Mouse (Mus musculus): ENCODE measurements at regions not wholly inside any gene's neighbourhood (a gene's known extent, or its start where the extent isn't known, plus 50 kb on each side); places are given as distances from the start of the nearest gene placed in this dataset.

- H3K4me1 ChIP-seq (ENCODE audit: control insufficient read depth, insufficient read depth, insufficient read length): no peaks in the 10 kb centered on the region
- H3K27ac ChIP-seq (ENCODE audit: insufficient read depth, low read length): no peak overlapping the region
- H3K4me3 ChIP-seq (ENCODE audit: extremely low read depth, insufficient read depth, insufficient read length): no peak overlapping the region
- 88% methylated on average over 16 of the region's 16 CpGs for WGBS
- H3K36me3 ChIP-seq (ENCODE audit: control insufficient read depth, insufficient read depth, low read length): no peaks in the 10 kb centered on the region
- no peaks in the 10 kb centered on the region for H3K27me3 ChIP-seq (ENCODE audit: control insufficient read depth, insufficient read depth, low read length)
- no peak for DNase-seq (ENCODE audit: low read depth in 1 of 2, low spot score in 2 of 2)
- TF ChIP-seq CTCF (IDR thresholded peaks at IDR 0.05; ENCODE audit: extremely low read depth, insufficient read depth, insufficient read length, insufficient replicate concordance): no peak
- TF ChIP-seq POLR2A (IDR thresholded peaks at IDR 0.05; ENCODE audit: low read depth, low read length): no peak
Measured at GRCm38 (mm10) chr12:109948434-109948984, 330.4 kb upstream of the Dio3 start.

GRCm38 (mm10) chr12:109949231-109949965, 329.5 kb upstream of the Dio3 start:
- WGBS: 84% methylated on average over 17 of the region's 17 CpGs
- H3K4me1 ChIP-seq (ENCODE audit: control insufficient read depth, insufficient read depth, insufficient read length): no peaks in the 10 kb centered on the region
- H3K27ac ChIP-seq (ENCODE audit: insufficient read depth, low read length): no peak overlapping the region
- H3K4me3 ChIP-seq (ENCODE audit: extremely low read depth, insufficient read depth, insufficient read length): no peak overlapping the region
- DNase-seq (ENCODE audit: low read depth in 1 of 2, low spot score in 2 of 2): no peak
- TF ChIP-seq POLR2A (IDR thresholded peaks at IDR 0.05; ENCODE audit: low read depth, low read length): no peak
- TF ChIP-seq CTCF (IDR thresholded peaks at IDR 0.05; ENCODE audit: extremely low read depth, insufficient read depth, insufficient read length, insufficient replicate concordance): no peak
- H3K27me3 ChIP-seq (ENCODE audit: control insufficient read depth, insufficient read depth, low read length): no peaks in the 10 kb centered on the region
- H3K36me3 ChIP-seq (ENCODE audit: control insufficient read depth, insufficient read depth, low read length): no peaks in the 10 kb centered on the region

DNA sequence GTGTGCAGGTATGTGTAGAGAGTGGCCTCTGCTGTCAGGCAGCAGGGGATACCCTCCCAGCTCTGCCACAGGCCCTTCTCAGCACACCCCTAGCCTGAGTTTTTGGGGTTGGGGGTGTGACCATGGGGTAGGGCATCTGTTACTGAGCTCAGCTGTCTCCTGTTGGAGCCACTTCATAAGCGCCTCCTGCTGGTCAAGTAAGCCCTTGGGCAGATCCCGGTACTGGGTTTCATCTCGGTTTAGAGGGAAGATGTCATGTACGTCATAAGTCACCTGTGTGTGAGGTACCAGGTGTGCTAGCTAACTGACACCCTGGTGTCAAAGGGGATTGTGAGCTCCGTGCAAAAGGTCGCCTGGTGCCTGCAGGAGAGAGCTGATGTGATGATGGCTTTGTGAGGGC, 328.2 kb upstream of the Dio3 start:
- Histone ChIP-seq H3K4me1 (ENCODE audit: control insufficient read depth, insufficient read depth, insufficient read length) (no peaks in the 10 kb centered on the region), H3K36me3 (ENCODE audit: control insufficient read depth, insufficient read depth, low read length) (no peaks in the 10 kb centered on the region), H3K4me3 (ENCODE audit: extremely low read depth, insufficient read depth, insufficient read length) (no peak overlapping the region), H3K27ac (ENCODE audit: insufficient read depth, low read length) (no peak overlapping the region), H3K27me3 (ENCODE audit: control insufficient read depth, insufficient read depth, low read length) (no peaks in the 10 kb centered on the region)
- DNase-seq (ENCODE audit: low read depth in 1 of 2, low spot score in 2 of 2): no peak
- WGBS: 81% methylated on average over 6 of the region's 6 CpGs
- TF ChIP-seq CTCF (IDR thresholded peaks at IDR 0.05; ENCODE audit: extremely low read depth, insufficient read depth, insufficient read length, insufficient replicate concordance): no peak

- H3K36me3 ChIP-seq (ENCODE audit: control insufficient read depth, insufficient read depth, low read length): no peaks in the 10 kb centered on the region
- DNase-seq (ENCODE audit: low read depth in 1 of 2, low spot score in 2 of 2): no peak
- 95% methylated on average over 12 of the region's 12 CpGs for WGBS
- H3K27ac ChIP-seq (ENCODE audit: insufficient read depth, low read length): no peak overlapping the region
- H3K4me1 ChIP-seq (ENCODE audit: control insufficient read depth, insufficient read depth, insufficient read length): no peaks in the 10 kb centered on the region
- no peaks in the 10 kb centered on the region for H3K27me3 ChIP-seq (ENCODE audit: control insufficient read depth, insufficient read depth, low read length)
- no peak overlapping the region for H3K4me3 ChIP-seq (ENCODE audit: extremely low read depth, insufficient read depth, insufficient read length)
- TF ChIP-seq POLR2A (IDR thresholded peaks at IDR 0.05; ENCODE audit: low read depth, low read length) (no peak), CTCF (IDR thresholded peaks at IDR 0.05; ENCODE audit: extremely low read depth, insufficient read depth, insufficient read length, insufficient replicate concordance) (no peak)
Measured at GRCm38 (mm10) chr12:109951473-109951872, 327.4 kb upstream of the Dio3 start.

GRCm38 (mm10) chr12:109951884-109952456, 326.9 kb upstream of the Dio3 start:
- no peak for TF ChIP-seq CTCF (IDR thresholded peaks at IDR 0.05; ENCODE audit: extremely low read depth, insufficient read depth, insufficient read length, insufficient replicate concordance)
- no peak for TF ChIP-seq POLR2A (IDR thresholded peaks at IDR 0.05; ENCODE audit: low read depth, low read length)
- Histone ChIP-seq H3K27ac (ENCODE audit: insufficient read depth, low read length) (no peak overlapping the region), H3K4me3 (ENCODE audit: extremely low read depth, insufficient read depth, insufficient read length) (no peak overlapping the region), H3K36me3 (ENCODE audit: control insufficient read depth, insufficient read depth, low read length) (no peaks in the 10 kb centered on the region), H3K4me1 (ENCODE audit: control insufficient read depth, insufficient read depth, insufficient read length) (no peaks in the 10 kb centered on the region), H3K27me3 (ENCODE audit: control insufficient read depth, insufficient read depth, low read length) (no peaks in the 10 kb centered on the region)
- WGBS: 89% methylated on average over 10 of the region's 10 CpGs
- no peak for DNase-seq (ENCODE audit: low read depth in 1 of 2, low spot score in 2 of 2)

DNA sequence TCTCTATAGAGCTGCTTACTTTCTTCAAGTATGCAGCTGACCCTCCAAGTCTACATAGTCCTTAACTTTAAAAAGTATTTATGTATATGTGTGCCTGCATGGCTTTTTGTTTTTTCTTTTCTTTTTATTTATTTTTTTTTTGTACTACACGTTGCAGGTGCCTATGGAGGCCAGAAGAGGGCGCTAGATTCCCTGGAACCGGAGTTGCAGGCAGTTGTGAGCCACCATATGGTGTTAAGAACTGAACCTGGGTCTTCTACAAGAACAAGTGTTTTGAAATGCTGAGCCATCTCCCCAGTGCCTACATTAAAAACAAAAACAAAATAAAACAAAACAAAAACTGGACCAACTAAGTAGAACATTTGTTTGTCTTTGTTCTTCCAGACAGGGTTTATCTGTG, 325.9 kb upstream of the Dio3 start:
- Histone ChIP-seq H3K27me3 (ENCODE audit: control insufficient read depth, insufficient read depth, low read length) (no peaks in the 10 kb centered on the region), H3K36me3 (ENCODE audit: control insufficient read depth, insufficient read depth, low read length) (no peaks in the 10 kb centered on the region), H3K4me3 (ENCODE audit: extremely low read depth, insufficient read depth, insufficient read length) (no peak overlapping the region), H3K4me1 (ENCODE audit: control insufficient read depth, insufficient read depth, insufficient read length) (no peaks in the 10 kb centered on the region), H3K27ac (ENCODE audit: insufficient read depth, low read length) (no peak overlapping the region)
- WGBS: 72% methylated on average over 3 of the region's 3 CpGs
- no peak for TF ChIP-seq CTCF (IDR thresholded peaks at IDR 0.05; ENCODE audit: extremely low read depth, insufficient read depth, insufficient read length, insufficient replicate concordance)
- no peak for TF ChIP-seq POLR2A (IDR thresholded peaks at IDR 0.05; ENCODE audit: low read depth, low read length)
- no peak for DNase-seq (ENCODE audit: low read depth in 1 of 2, low spot score in 2 of 2)

GRCm38 (mm10) chr12:109957305-109957704, 321.6 kb upstream of the Dio3 start:
- TF ChIP-seq POLR2A (IDR thresholded peaks at IDR 0.05; ENCODE audit: low read depth, low read length) (no peak), CTCF (IDR thresholded peaks at IDR 0.05; ENCODE audit: extremely low read depth, insufficient read depth, insufficient read length, insufficient replicate concordance) (no peak)
- Histone ChIP-seq H3K27me3 (ENCODE audit: control insufficient read depth, insufficient read depth, low read length) (no peaks in the 10 kb centered on the region), H3K36me3 (ENCODE audit: control insufficient read depth, insufficient read depth, low read length) (no peaks in the 10 kb centered on the region), H3K4me3 (ENCODE audit: extremely low read depth, insufficient read depth, insufficient read length) (no peak overlapping the region), H3K27ac (ENCODE audit: insufficient read depth, low read length) (no peak overlapping the region), H3K4me1 (ENCODE audit: control insufficient read depth, insufficient read depth, insufficient read length) (no peaks in the 10 kb centered on the region)
- 91% methylated on average over 3 of the region's 3 CpGs for WGBS
- no peak for DNase-seq (ENCODE audit: low read depth in 1 of 2, low spot score in 2 of 2)
